Mouse (Mus musculus) heart, adult 11 months (tissue): ENCODE results near the gene Crk.
A peak's percentile ranks its signal among the peaks of the same experiment; 100 is the strongest.
"Not testable (repeated sequence)": the region's sequence is repeated elsewhere in the genome, so short reads cannot be mapped to it uniquely, and the experiment has no call there.

Source experiments
- DNase-seq: peaks from one replicate; pipeline ENCODE4 v3.0.0; 2022

Gene Crk

GRCm38 (mm10) chr11:75687343-75687993 is 8.4 kb downstream of the Crk start:
- no peak for DNase-seq

GRCm38 (mm10) chr11:75688132-75688531 is 9.1 kb downstream of the Crk start:
- DNase-seq: no peak

- DNase-seq: peak; percentile 75
These were observed 10.9 kb downstream of the Crk start for GRCm38 (mm10) chr11:75689977-75690376.

DNA sequence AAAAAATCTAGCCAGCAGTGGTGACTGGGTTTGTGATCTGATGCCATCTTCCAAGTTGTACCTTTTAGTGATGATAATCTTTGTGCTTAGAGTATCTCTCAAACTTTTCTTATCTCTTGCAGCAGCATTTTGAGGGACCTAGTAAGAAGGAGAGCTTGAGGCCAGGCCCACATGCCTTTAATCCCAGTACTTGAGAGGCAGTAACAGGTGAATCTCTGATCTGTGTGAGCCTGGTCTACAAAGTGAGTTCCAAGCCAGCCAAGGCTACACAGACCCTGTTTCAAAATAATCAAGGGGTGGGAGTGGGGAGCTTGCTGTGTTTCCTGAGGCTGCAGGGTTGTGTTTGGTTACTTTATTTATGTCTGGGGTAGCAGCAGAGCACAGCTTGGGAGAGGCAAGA is 12.0 kb downstream of the Crk start:
- DNase-seq: peak; percentile 83

DNA sequence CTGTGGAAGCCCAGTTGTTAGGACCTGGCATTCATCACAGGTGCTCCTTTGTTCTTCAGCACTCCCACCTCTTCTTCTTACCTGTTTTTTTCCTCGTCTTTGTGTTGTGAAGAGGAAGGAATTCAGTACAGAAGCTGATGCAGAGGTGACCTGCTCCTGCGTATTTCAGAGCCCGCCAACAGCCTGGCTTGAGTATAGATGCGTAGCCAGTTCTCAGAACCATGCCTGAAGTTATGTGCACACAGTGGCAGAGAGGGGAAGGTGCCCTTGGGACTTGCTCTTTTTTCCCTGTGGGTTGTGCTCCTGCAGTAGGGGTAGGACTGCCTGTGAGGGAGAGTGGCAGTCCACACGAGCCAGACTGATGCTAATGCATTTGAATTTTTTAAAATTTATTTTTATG is 14.5 kb downstream of the Crk start:
- peak; percentile 83 for DNase-seq

DNA sequence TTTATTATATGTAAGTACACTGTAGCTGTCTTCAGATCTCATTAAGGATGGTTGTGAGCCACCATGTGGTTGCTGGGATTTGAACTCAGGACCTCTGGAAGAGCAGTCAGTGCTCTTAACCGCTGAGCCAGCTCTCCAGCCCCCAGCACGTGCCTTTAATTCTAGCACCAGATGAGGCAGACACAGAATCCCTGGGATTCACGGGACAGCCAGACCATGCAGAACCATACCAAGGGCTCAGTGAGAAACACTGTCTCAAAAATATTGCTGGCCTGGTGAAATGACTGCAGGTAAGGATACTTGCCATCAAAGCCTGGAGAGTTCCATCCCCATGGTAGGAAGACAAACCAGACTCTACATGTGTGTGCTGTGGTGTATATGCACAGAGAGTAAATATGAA is 18.4 kb downstream of the Crk start:
- peak; percentile 54 for DNase-seq

- DNase-seq: no peak
These were observed 21.5 kb downstream of the Crk start for GRCm38 (mm10) chr11:75700557-75700956.

GRCm38 (mm10) chr11:75702761-75703160 is 23.7 kb downstream of the Crk start:
- DNase-seq: peak; percentile 77

GRCm38 (mm10) chr11:75703748-75704147 is 24.7 kb downstream of the Crk start:
- peak; percentile 43 for DNase-seq

DNA sequence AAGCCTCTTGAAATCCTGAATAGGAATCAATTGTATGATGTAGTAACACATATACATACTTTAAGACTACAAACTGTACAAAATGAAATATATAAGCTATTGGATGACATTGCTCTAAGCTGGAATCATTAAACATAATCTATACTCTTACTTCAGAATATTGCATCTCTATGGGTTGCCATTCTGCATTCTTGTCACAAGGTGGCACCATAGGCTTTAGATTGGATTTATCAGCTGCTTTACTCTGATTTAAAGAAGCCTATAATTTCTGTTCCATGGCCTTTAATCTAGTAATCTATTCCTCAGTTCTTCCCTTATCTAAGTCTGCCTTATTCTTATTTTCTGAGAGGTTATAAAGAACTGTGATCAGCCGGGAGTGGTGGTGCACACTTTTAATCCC is 34.9 kb downstream of the Crk start:
- DNase-seq: no peak

- DNase-seq: no peak
These were observed 36.5 kb downstream of the Crk start for GRCm38 (mm10) chr11:75715556-75715955.

- no peak for DNase-seq
These were observed 37.7 kb downstream of the Crk start for GRCm38 (mm10) chr11:75716661-75717325.

GRCm38 (mm10) chr11:75722339-75722738 is 43.3 kb downstream of the Crk start:
- no peak for DNase-seq

- DNase-seq: no peak
These were observed 48.1 kb downstream of the Crk start for GRCm38 (mm10) chr11:75727168-75727567.

DNA sequence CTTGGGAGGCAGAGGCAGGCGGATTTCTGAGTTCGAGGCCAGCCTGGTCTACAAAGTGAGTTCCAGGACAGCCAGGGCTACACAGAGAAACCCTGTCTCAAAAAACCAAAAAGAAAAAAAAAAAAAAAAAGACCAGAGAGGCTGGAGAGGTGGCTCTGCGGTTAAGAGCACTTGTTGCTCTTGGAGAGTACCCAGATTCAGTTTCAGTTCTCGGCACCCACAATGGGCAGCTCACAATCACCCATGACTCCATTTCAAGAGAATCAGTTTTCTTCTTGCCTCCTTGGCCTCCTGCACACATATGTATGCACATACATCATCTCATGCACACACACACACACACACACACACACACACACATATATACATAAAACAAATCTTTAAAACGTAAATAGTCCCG is 48.6 kb downstream of the Crk start:
- not testable (repeated sequence) for DNase-seq

DNA sequence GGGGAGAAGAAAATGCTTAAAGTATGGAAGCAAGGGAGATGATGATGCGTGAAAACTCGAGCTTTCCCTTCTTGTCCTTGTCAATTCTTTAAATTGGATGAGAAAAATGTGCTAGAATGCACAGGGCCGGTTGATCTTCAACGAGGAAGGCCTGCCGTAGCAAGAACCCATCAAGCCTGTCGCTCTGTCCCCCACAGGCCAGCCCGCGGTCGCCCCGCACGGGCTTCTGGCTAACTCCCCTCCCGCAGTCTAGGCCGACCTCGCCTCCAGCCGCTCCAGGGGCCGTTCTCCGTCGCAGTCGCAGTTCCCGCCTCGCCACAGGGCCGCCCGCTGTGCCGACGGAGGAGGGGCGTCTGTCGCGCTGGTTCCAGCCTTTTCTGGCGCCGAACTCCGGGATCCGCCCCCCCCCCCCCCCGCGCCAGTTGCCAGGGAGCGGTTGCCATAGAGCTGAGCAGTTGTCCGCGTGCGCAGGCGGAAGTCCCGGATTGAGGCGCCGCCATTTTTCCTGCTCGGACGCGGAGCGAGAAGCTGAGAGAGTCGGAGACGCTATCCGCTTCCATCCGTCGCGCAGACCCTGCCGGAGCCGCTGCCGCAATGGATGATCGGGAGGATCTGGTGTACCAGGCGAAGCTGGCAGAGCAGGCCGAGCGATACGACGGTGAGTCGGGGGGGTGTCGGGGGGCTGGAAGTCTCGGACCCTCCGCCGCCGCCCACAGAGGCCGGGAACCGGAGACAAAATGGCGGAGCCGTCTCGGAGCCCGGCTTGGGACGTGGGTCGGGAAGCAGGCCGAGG is 53.6 kb downstream of the Crk start, which contains the start of gene Ywhae:
TSS of gene Ywhae (plus strand) at position 436 of the 793 bp plus-strand sequence.
- DNase-seq: peak; percentile 99

GRCm38 (mm10) chr11:75733227-75733940 is 54.3 kb downstream of the Crk start:
- peak; percentile 99 for DNase-seq

DNA sequence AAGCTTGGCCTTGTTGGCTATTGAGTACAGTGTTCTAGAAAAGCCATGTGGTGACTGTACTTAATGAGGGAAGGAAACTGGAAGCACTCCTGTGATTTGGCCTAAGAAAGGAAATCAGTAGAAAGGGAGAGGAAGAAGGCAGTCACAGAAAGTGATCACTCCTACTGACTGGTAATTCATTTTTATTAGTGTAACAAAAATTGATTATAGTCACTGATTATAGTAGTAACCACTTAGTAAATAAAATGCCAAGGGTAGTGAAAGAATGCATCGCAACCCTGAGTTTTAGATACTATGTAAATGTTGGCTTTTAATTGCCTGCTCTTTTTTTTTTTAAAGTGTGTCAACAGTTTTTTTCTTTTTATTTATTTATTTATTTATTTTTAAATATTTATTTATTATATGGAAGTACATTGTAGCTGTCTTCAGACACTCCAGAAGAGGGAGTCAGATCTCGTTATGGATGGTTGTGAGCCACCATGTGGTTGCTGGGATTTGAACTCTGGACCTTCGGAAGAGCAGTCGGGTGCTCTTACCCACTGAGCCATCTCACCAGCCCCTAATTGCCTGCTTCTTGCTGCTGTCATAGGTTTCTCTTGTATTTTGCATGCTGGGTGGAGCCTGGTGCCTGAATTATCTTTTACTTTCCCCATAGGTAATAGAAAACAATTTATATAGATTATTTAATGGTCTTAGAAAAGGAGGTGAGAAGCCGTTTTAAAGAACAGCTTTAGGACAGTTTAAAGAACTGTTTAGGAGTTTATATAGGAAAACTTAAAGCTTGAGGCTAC is 56.6 kb downstream of the Crk start:
- DNase-seq: no peak

GRCm38 (mm10) chr11:75736978-75737377 is 57.9 kb downstream of the Crk start:
- DNase-seq: no peak

DNA sequence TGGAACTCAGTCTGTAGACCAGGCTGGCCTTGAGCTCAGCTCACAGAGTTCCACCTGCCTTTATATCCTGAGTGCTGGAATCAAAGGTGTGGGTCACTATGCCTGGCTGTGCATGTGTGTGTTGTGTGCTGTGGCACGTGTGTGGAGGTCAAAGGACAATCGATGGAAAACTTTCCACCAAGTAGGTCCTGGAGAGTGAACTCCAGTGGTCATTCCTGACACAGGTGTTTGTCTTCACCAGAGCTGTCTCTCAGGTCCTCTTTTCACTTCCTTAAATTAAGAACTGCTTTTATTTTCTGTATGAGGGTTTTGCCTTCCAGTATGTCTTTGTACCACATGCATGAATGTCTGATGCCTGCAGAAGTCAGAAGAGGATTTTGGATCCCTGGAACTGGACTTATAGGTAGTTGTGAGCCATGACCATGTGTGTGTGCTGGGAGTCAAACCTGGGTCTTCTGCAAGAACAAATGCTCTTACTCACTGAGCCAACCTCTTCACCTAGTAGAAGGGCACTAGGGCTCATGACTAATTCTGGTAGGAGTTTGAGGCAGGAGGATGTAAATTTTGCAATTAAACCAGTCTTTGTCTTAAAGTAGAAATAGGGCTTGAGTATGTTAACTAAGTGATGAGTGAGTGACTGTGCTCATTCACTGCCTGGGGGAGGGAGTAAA is 58.9 kb downstream of the Crk start:
- DNase-seq: no peak

DNA sequence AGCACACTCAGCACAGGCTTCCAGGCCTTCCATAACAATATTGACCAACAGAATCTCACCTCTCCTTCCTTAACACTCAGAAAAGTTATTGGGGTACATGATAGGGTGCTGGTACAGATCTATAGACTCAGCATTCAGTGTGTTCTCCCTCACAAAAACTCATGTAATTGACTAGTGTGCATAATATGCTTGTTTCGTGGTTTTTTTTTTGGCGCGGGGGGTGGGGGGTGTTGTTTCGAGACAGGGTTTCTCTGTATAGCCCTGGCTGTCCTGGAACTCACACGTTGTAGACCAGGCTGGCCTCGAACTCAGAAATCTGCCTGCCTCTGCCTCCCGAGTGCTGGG is 59.4 kb downstream of the Crk start:
- DNase-seq: no peak

- DNase-seq: no peak
These were observed 61.1 kb downstream of the Crk start for GRCm38 (mm10) chr11:75740204-75740603.
